Mouse (Mus musculus) adrenal gland, adult 10 weeks (tissue): ENCODE data around the gene Lrrc49. TPM values are rescaled to one million over a fixed set of nuclear protein-coding genes. Genes with fewer than 3 reads are reported as not detected.

Experiments
- polyA plus RNA-seq: library from polyadenylated mRNA; stranded (reverse); fragments of 350-450 nt; fragmentation: Illumina TruSeq; extraction: RNeasy Lipid Tissue Mini Kit (QIAGEN cat#74804); gene quantifications from one replicate; pipeline ENCODE4 v1.2.3, GENCODE M21; 2014; ENCODE audit warnings: low read depth, low replicate concordance

Lrrc49 gene
- polyA plus RNA-seq, result 30.0 TPM

GRCm38 (mm10) chr9:60687891-60688324, at the start of gene Lrrc49:
TSS of gene Lrrc49 (minus strand) at chr9:60688158.

DNA sequence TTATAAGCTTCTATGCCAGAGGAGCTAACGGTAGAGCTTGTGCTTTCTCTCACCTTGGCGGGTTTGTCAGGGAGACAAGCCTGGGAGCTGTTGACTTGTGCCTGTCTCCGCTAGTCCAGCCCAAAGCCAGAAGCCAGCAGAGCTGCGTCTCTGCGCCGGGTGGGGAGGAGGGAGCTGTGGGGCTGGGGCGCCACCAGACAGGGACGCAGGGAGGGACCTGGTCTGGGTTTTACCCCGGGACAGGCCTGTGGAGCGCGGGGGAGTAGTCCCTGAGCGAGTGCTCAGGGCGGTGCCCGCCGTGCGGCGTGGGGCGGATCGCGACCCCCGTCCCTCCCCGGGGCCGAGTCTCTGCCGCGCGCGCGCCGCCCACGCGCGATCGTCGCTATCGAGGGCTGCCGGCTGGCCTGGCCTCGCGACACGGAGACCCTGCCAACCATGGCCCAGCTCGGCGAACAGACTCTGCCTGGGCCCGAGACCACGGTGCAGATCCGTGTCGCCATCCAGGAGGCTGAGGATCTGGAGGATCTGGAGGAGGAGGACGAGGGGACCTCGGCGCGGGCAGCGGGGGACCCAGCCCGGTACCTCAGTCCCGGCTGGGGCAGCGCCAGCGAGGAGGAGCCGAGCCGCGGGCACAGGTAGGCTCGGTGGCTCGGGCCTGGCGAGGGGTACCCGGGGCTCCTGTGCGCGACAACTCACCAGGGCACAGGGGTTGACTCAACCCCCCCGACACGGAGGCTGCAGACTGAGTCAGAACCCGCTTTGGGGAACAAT, 25.0 kb upstream of the Lrrc49 start, which contains the start of gene Larp6:
Gene Larp6 (plus strand): TSS at position 219 of the 771 bp plus-strand sequence.

DNA sequence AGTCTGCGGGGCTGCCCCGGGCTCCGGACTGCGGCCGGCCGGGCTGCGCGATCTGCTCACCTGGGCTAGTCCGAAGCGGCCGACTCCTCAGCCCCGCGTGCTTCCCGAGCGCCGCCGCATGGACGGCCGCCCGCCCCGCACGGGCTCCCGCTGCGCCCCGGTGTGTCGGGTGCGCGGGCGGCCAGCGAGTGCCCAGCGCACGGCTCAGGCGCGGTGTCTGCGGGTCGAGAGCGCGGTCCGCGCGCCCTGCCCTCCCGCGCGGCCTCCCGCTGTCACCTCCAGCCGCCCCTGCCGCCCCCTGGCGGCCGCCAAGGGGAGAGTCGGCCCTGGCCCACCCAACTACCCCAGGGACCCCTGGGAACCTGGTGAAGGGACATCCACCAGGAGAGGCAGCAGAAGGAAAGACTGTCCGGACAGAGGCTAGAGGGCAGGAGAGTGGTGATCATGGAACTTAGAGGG, 166.1 kb downstream of the Lrrc49 start, which contains the start of gene Thsd4:
Gene Thsd4 (minus strand): TSS at position 241 of the 459 bp plus-strand sequence.

Other genes with a start within 250 kb of the Lrrc49 start
- 2.7 TPM for gene Thsd4, start 166.1 kb downstream of the Lrrc49 start, polyA plus RNA-seq
- 0.76 TPM for gene Larp6, start 24.8 kb upstream of the Lrrc49 start, polyA plus RNA-seq
- 16.0 TPM for gene Uaca, start 106.4 kb upstream of the Lrrc49 start, polyA plus RNA-seq